Mouse (Mus musculus): ENCODE results near the gene Sec61b.

Sec61b gene

GRCm38 (mm10) chr4:47473968-47474729 lies at the start of gene Sec61b, which contains the start of gene Alg2:
Gene Sec61b (plus strand): TSS chr4:47474658.
Gene Alg2 (minus strand): TSS chr4:47474333.
- in situ Hi-C loops (cut with MboI, MseI): no loop called here

GRCm38 (mm10) chr4:47425247-47425830 lies 49.1 kb upstream of the Sec61b start:
- in situ Hi-C loops (cut with MboI, MseI): loop anchor here (10.0 kb wide), 1 partner anchor 979 kb away; no protein-coding TSS in a partner anchor

DNA sequence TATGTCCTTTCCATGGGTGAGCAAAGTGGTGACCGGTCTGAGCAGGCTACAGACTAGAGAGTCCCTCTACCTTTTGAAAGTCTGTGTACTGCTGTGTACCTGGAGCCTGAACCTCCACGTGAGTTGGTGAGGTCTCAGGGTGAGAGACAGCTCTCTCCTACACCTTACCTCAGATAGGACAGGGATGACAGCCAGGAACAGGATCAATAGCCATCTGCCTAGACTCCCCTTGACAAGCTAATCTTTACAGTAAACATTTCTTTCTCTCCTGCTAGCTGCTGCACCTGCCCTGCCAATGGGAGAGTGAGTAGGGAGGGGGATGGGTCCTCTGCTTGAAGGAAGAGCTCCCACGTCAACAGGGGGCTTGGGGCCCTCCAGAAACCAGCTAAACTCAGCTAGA lies 46.9 kb upstream of the Sec61b start:
- in situ Hi-C loops (cut with MboI, MseI): loop anchor here (10.0 kb wide), 1 partner anchor 977 kb away; no protein-coding TSS in a partner anchor

DNA sequence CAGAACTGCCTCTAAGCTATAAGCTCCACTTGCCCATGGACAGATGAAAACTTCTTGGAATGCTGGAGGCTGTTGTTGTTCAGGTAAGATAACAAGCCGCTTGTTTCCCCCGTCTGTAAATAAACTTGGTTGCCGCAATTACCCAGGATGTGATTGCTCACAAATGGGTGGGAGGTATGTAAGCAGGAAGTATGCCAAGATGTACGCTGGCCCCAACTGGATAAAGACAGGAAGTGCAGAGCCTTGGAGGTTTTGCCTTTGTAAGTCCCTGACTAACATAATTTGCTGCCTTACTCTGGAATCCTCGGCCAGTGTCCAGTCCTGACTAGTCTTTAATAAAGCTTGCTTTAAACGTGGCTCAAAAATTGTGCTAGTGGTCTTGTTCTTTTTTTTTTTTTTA lies 43.9 kb upstream of the Sec61b start:
- in situ Hi-C loops (cut with MboI, MseI): loop anchor here (10.0 kb wide), 1 partner anchor 954 kb away; no protein-coding TSS in a partner anchor

DNA sequence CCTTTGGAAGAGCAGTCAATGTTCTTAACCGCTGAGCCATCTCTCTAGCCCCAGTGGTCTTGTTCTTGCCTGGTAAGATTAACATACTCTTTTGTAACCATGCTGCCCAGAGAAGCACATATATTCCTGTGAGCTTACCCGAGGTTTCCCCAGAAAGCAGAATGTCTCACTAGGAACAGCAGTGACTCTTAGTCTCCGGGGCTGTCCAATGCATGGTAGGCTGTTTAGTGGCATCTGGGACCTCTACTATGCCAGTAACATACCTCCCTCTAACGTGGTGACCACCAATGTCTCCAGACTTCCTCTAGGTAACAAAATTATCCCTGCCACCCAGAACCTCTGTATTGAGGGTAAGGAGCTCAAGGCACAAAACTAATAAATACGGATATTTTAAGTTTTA lies 43.4 kb upstream of the Sec61b start:
- in situ Hi-C loops (cut with MboI, MseI): loop anchor here (10.0 kb wide), 1 partner anchor 954 kb away; no protein-coding TSS in a partner anchor

DNA sequence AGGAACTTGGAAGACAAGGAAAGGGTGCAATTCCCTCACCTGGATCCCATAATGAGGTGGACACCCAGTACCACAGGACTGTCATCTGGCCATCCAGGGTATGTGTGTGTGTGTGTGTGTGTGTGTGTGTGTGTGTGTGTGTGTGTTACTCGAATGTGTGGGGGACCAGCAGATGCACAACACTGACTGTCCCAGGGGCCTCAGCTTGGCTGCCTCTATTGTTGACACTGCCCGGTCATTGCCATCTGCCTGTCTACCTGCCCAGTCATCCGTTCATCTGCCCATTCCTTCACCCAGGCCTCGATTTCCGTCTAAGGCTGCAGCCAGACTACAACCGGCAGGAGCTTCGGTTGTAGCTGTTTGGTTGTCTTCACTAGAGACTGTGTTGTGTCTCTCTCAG lies 41.7 kb upstream of the Sec61b start:
- in situ Hi-C loops (cut with MboI, MseI): loop anchor here (10.0 kb wide), 1 partner anchor 952 kb away; no protein-coding TSS in a partner anchor

DNA sequence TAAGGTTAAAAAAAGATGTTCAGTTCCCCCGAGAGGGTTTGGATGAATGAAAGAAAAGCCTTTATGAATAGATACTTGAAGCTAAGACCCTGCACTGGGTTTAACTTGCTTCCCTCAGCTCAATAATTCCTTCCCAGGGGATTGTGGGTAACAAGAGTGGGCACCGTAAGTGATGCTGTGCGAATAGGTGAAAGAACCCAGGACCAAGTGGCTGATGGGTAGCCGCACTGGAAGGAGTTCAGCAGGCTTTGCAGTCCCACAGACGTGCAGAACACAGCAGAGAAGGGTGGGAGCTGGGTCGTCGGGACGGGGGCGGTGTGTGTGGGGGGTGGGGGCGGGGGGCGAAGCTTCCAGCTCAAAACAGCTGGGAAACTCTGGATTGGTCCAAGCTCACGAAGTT lies 39.3 kb upstream of the Sec61b start:
- in situ Hi-C loops (cut with MboI, MseI): loop anchor here (10.0 kb wide), 1 partner anchor 950 kb away; no protein-coding TSS in a partner anchor

- in situ Hi-C loops (cut with MboI, MseI): loop anchor here (10.0 kb wide), 1 partner anchor 949 kb away; no protein-coding TSS in a partner anchor
Measured at GRCm38 (mm10) chr4:47435566-47436360, 38.7 kb upstream of the Sec61b start.

DNA sequence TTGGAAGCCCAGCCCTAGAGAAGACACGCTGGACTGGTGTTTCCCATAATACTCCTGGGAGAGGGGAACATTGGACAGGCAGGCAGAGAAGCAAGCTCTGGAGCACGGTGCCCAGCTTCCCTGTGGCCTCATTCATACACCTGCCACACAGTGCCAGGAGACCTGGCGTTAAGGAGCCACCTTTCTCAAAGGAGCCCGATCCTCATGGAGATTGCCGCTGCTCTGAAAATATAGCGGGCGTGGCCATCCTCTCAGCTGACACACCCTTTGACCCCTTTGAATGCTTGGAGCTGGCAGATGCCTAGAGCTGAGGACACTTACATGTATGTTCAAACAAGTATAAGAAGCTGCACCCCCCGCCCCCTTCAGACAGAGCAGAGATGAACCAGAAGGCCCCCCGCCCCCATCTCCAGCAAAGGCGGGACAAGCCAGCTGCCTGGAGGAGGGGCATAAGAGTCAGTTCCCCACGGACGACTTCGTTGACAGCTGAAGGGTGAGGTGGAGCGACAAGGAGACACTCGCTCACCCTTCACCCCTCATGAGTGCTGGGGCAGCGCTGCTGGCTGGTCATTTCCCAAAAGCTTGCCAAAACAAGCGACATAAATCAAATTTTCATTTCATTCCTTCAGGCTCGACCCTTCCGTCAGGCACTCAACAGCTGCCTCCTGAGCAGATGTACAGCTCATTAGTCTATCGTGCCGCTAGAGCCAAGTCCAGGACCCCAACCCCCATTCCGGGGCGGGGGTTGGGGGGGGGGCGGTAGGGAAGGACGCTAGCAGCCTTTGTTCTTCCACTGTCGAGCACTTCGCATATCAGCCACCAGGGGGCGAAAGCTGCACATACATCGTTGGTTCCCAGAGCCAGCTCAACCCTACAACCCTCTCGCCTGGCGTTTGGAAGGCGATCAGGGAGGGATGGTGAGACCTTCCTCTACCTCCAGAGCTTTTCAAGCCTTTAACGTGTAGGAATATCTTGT lies 36.8 kb upstream of the Sec61b start:
- in situ Hi-C loops (cut with MboI, MseI): loop anchor here (10.0 kb wide), 1 partner anchor 947 kb away; no protein-coding TSS in a partner anchor

DNA sequence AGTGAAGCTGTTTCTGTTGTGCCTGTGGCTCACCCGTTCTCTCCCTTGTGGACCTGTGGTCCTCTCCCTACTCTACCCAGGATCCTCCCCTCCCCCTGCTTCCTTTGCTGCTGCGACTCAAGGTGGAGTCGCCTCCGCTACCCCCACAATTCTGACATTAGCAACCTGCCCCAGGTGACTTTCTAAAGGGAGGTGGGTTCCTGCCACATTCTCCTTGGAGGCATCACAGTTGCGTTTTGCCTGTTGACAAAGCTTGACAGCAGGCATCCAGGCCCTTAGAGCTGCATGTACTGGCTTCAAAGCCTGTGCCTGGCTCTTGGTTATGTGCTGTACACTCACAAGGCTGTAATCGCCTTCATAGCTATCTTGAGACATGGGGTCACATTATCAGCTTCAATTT lies 35.5 kb upstream of the Sec61b start:
- in situ Hi-C loops (cut with MboI, MseI): loop anchor here (10.0 kb wide), 1 partner anchor 946 kb away; no protein-coding TSS in a partner anchor

- in situ Hi-C loops (cut with MboI, MseI): no loop called here
Measured at GRCm38 (mm10) chr4:47440951-47441350, 33.5 kb upstream of the Sec61b start.

DNA sequence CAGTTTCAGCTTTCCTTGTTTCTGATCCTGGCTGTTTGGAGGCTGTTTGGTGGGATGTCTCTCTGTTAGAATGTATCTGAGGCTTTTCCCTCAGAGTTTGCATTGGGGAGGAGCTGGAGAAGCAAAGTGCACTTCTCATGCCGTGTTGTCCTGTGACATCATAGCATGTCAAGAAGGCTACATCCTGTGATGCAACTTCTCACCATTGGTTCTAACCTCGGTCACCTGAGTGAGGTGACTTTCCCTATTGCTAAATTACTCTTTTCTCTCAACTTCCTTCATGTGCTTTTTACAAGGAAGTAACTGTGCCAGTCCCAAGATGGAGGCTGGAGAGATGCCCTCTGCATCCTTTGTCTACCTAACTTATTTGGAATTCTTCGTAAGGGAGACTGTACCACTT lies 25.9 kb upstream of the Sec61b start:
- in situ Hi-C loops (cut with MboI, MseI): no loop called here

GRCm38 (mm10) chr4:47449116-47449515 lies 25.3 kb upstream of the Sec61b start:
- in situ Hi-C loops (cut with MboI, MseI): no loop called here

GRCm38 (mm10) chr4:47449586-47450522 lies 24.6 kb upstream of the Sec61b start:
- in situ Hi-C loops (cut with MboI, MseI): no loop called here

GRCm38 (mm10) chr4:47467196-47467595 lies 7.3 kb upstream of the Sec61b start:
- in situ Hi-C loops (cut with MboI, MseI): no loop called here

DNA sequence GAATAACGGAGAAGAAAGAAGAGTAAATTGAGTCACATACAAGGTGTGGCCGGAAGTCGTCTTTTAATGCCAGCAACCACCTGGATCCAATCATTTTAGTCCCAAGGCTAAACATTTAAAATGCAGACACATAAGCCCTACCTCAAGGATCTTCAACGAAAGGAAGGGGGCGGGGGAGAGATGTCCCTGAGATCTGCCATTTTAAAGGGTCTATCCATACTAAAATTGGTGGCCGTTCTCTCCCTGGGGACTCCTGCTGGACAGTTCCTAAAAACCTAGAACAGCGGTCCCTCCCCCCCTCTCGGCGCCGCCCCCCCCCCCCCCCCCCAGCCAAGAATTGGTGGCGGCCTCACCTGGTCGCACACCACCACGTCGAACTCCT lies 881 bp upstream of the Sec61b start:
- in situ Hi-C loops (cut with MboI, MseI): no loop called here

DNA sequence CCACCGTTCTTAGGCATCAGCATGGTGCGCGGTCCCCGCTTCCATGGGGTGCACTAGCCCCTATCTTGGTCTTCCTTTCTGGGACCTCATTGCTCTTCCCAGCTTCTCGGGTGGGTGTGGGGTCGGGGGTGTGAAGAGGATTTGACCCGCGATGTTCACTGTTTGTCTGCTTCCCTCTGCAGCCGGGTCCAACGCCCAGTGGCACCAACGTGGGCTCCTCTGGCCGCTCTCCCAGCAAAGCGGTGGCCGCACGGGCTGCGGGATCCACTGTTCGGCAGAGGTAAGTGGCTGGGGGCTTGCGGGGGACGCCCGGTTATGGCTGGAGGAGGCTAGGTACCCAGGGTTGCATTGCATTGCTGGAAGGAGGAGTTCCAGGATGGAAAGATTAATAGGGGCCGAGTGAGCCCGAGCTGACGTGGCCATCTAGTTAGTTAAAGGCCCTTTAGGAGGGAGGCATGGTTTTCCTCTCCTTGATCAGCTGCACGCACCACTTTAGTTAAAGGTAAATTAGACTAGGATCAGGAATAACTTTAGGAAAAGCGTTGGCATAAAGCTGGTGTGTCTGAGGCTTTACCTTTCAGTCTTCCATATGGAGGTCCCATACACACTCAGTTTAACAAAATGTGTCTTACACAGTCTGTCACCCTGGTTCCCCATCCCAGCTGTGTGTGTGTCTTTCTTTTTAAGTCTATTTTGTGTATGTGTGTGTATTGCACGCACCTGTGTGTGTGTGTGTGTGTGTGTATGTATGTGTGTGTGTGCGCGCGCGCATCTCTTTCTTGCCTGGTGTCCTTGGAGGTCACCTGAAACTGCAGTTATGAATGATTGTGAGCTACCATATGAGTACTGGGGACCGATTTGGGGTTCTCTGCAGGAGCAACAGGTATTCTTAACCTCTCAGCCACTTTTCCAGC lies 529 bp downstream of the Sec61b start:
- in situ Hi-C loops (cut with MboI, MseI): no loop called here

DNA sequence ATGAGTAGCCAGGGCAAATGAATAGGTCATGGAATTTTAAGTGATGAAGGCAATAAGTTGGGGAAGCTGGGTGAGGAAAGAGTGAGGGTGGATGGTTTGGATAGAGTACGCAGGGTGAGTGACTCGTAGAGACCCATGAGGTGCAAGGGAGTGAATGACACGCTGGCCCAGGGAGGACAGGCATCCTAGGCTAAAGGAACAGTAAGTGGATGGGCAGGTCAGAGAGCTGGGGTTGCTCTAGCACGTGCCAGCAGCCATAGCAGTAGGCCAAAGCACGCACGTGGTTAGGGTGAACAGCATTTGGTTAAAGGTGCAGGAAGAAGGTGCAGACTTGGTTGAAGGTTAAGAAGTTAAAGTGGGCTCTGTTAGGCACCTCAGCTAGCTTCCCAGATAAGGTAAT lies 3.1 kb downstream of the Sec61b start:
- in situ Hi-C loops (cut with MboI, MseI): no loop called here
